Mouse (Mus musculus): ENCODE results near the gene Rsph4a.
"Not testable (repeated sequence)": the region's sequence is repeated elsewhere in the genome, so short reads cannot be mapped to it uniquely, and the experiment has no call there.

Rsph4a gene

DNA sequence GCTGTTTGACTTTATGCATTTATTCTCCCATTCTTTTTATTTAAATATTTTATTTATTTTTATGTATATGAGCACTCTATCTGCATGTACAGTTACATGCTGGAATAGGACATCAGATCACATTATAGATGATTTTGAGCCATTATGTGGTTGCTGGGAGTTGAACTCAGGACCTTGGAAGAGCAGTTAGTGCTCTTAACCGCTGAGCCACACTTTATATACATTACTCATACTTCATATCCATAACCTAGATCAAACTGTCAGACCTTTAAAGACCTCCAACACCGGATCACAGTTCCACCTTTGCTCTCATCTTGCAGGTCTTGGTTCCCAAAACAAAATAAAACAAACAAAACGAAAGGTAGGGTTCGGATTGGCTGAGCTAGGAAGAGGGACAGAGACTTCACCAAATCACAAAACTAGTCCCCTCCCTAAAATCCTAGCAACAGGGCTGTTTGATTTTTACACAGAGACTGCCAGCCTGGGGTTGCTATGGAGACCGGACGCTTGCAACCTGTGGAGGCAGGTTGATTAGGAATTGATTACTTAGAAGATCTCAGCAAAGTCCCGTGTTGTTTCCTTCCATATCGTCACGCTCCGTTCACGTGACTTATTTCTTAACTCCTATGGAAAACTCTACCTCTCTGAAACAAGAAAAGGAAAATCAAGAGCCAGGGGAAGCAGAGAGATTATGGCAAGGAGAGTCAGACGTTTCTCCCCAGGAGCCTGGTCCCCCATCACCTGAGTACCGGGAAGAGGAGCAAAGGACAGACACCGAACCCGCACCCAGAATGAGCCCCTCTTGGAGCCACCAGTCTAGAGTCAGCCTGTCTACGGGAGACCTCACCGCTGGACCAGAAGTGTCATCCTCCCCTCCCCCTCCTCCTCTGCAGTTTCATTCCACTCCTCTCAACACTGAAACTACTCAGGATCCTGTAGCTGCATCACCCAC is at the start of gene Rsph4a:
Gene Rsph4a (plus strand): TSS at position 582 of the 952 bp plus-strand sequence.
- no peak for DNase-seq (ENCODE audit: low spot score)

DNA sequence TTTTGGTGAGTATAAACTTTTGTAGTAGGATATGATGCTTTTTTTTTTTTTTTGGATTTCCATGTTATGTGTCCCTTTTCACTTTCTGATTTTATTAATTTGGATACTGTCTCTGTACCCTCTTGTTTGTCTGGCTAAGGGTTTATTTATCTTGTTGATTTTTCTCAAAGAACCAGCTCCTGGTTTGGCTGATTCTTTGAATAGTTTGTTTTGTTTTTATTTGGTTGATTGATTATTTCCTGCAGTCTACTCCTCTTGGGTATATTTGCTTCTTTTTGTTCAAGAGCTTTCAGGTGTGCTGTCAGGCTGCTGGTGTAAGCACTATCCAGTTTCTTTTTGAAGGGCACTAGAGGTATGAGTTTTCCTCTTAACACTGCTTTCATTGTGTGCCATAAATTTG is 47.5 kb upstream of the Rsph4a start, which contains the start of gene Sult3a1:
Gene Sult3a1 (plus strand): TSS at position 301 of the 400 bp plus-strand sequence.
- no peak for DNase-seq (ENCODE audit: low spot score)

DNA sequence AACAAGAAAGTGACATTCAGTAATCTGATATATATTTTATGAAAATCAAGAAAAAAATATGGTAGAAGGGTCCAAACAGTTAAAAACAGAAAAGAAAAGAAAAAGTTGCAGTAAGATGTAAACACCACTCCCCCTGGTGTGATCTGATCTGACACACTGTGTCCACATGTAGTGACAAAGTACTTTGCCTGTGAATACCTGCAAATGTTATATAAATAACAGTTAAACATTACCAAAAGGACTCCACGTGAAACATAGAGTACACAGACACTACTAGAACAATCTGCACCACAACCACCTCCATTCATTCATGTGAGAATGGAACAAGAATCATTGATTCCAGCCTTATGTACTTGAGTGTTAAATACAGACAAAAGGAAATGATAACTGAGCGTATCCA is 38.9 kb upstream of the Rsph4a start:
- no peak for DNase-seq (ENCODE audit: low spot score)

DNA sequence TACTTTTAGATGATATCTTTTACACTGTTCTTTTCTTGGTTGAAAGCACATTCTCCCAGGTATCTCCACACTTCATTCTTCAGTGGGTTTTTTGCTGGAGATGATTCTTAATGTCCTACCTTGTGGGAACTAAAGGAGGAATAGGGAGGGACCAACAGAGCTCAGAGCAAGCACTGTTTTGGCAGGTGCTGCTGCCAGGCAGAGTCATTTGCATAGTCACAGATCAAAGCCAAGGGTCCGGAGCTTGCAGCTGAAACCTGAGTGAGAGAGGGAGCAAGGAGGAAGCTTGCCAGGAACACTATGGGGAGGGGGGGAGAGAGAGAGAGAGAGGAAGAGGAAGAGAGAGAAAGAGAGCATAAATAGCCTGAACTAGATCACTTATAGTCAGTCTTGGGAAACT is 34.5 kb upstream of the Rsph4a start:
- no peak for DNase-seq (ENCODE audit: low spot score)

DNA sequence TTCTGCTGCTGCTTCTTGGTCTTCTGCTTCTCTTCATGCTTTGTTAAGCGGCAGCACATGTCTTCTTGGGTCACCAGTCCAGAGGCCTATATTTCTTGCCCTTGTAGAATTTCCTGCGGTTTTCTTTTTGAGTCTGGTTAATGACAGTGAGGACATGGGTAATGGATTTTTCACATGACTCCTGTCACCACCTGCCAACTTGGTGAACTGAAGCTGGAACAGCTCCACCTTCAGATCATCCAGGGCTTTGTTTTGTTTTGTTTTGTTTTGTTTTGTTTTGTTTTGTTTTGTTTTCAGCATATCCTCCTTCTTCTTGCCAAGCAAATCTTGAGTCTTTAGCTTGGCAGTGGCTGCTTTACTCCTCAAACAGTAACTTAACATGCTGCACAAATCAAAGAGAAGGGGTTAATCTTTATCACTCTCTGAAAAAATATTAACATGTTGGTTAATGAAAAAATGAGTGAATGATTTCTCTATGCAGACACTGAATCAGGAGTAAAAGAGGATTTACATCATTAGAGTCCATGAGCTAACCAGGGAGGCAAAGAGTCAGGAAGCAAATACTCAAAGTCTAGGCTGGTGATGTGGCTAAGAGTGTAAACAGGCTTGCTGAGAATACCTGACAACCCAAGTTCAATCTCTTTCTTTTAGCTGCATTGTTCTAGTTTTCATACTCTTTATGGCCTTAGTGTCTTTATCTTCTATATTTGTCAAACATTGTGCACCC is 32.1 kb upstream of the Rsph4a start:
- DNase-seq (ENCODE audit: low spot score), result no peak

DNA sequence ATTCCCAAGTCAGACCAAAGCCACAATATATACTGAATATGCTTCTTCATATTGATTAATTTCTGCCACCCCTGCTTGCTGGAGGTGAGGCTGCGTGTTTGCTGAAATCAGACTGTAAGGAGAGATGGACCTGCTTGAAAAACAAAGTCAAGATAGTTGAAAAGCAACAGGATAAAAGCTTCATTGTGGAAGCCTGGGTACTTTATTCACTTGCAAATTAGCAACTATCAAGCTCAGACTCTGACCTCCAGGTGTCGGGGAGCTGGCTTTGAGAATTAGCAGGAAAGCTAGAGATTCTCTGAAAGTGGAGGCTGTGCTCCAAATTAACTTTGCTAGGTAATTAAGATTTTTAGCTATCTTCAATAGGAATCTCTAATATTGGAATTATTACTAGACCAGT is 22.5 kb upstream of the Rsph4a start:
- DNase-seq (ENCODE audit: low spot score), result not testable (repeated sequence)

DNA sequence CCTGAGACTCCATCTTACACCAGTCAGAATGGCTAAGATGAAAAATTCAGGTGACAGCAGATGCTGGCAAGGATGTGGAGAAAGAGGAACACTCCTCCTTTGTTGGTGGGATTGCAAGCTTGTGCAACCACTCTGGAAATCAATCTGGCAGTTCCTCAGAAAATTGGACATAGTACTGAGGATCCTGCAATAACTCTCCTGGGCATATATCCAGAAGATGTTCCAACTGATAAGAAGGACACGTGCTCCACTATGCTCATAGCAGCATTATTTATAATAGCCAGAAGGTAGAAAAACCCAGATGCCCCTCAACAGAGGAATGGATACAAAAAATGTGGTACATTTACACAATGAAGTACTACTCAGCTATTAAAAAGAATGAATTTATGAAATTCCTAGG is 3.4 kb upstream of the Rsph4a start:
- not testable (repeated sequence) for DNase-seq (ENCODE audit: low spot score)

DNA sequence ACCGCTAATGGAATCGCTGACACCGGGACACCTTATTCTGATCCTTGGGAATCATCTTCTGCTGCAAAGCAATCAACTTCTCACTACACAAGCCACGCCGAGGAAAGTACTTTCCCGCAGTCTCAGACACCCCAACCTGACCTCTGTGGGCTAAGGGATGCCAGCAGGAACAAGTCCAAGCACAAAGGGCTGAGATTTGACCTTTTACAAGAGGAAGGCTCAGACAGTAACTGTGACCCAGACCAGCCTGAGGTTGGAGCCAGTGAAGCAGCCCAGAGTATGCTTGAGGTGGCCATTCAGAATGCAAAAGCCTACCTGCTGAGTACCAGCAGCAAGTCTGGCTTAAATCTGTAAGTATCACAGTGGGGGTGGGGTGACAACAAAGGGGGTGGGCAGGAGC is 578 bp downstream of the Rsph4a start:
- no peak for DNase-seq (ENCODE audit: low spot score)

DNA sequence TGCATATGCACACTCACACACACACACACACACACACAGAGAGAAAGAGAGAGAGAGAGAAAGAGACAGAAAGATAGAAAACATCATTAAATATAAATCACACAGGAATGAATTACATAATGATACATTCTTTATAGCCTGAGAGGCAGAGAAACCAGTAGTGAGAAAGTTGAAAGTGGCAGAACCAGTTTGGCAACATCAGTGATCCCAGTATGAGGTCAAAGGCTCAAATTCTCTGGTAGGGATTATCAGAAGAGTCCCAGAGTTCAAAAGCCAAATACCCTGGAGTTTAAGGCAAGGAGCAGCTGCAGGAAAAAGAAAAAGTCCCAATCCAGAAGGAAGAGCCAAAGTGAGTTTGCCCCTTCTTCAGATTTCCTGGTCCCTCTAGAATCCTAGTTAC is 35.8 kb downstream of the Rsph4a start:
- DNase-seq (ENCODE audit: low spot score), result no peak

DNA sequence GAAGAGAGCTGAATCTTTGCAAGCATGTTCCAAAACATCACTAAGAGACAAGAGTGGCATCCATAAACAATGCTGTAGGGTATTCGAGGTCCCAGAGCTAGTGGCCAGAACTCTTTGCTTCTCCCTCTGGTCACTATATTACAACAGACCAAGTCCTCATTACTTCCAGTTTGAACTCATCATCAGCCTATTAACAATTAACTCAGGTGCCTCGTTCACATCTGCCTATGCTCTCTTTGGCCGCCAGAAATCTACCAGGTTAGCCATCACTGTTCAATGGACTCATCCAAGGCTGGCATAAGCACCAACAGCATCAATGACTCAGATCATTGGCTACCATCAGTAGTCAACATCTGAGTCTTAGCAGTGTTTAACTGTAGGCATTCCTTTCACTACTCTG is 40.5 kb downstream of the Rsph4a start:
- no peak for DNase-seq (ENCODE audit: low spot score)

DNA sequence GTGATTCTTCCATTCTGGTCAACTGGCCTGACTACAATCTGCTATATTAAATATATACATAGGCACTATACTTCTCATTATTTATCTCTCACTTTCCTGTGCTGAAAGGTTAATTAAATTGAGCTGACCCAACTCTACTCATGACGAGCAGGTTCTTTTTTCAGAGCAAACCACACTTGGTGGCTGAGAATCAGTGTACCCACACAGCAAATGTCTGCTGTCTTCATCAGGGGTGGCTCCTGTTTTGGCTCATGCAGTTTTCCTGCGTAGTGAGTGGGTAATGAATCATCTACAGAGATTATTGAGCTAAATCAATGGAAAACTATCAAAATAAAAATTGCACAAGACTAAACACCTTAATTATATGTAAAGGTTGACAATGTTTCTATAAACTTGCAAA is 41.4 kb downstream of the Rsph4a start:
- no peak for DNase-seq (ENCODE audit: low spot score)

DNA sequence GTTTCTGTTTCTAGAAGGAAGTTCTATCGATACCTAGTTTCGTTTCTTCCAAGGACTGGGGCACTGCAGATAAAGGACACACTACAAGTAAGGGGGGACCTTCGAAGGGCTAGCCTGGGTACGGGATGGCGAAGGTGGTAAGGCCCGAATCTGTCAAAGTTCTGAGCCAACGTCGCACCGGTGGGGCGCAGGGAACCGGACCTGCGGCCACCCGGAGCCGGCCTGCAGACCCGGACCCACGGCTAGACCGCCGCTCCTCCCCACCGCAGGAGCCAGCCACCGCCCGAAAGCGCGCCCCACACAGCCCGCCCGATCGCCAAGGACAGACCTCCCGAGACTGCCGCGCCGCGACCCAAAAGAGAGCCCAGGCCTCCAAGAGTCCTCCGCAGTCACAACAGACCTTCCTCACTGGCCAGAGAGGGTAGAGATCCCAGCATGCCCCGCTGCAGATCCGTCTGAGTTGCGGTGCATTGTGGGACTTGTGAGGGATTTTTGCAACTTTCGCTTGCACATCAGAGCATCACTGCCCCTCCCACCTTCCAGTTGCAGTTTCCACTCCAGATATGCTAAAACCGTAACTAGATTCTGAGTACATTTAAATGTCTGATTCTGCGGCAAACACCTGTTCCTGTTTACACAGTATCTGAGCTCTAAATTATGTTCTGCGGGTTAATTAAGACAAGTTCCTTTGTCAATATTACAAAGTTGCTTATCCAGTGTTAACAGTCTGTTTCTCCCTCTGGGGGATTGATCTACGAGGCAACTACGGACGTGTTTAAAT is 46.1 kb downstream of the Rsph4a start, which contains the start of gene Zup1:
Gene Zup1 (minus strand): TSS at position 467 of the 781 bp plus-strand sequence.
- peak; percentile 18 for DNase-seq (ENCODE audit: low spot score)

DNA sequence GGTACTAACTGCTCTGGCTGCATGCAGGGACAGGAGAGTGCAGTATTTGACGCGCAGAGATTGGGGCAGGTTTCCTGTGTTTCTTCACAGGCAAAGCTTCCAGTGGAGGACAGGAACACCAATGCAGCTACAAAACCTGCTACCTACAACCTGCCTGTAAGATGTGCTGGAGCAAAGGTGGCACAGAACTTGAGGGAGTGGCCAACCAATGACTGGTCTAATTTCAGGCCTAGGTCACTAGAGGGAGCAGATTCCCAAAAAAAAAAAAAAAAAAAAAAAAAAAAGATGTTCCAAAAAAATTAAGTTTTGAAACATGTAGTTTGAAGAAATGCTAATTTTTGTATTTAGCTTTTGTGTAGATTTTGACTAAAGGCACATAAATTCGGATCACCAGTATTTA is 47.6 kb downstream of the Rsph4a start:
- no peak for DNase-seq (ENCODE audit: low spot score)

All from urinary bladder, postnatal 10 days (tissue).